Mouse (Mus musculus): Measurements from ENCODE around the gene Tgm4.

DNA sequence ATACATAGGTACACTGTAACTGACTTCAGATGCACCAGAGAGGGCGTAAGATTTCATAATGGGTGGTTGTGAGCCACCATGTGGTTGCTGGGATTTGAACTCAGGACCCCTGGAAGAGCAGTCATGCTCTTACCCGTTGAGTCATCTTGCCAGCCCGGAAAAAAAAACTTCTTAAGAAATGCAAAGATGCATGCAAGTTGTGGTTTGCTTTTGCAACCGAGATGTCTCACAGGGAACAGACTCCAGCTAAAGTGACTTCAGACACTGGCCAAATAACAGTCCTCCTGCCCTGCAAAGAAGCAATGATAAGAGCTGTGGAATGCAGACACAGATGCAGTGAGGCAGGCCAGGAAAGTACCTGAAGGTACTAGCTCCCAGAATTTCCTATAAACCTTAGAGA lies 56.3 kb downstream of the Tgm4 start:
- TF ChIP-seq CTCF (IDR thresholded peaks at IDR 0.05; ENCODE audit: control insufficient read depth, insufficient read depth, insufficient replicate concordance, low read depth, low read length) (no peak), POLR2A (IDR thresholded peaks at IDR 0.05; ENCODE audit: control insufficient read depth, low read depth, low read length) (no peak)

Measured in testis, adult 2 months (tissue).